Mouse (Mus musculus): ENCODE measurements at regions not wholly inside any gene's neighbourhood (a gene's known extent, or its start where the extent isn't known, plus 50 kb on each side); places are given as distances from the start of the nearest gene placed in this dataset.

GRCm38 (mm10) chr6:147788095-147788494, 259.0 kb upstream of the Far2 start:
- no peak for TF ChIP-seq GATA1 (IDR thresholded peaks at IDR 0.05; ENCODE audit: borderline replicate concordance, low read length)
- TF ChIP-seq FLI1 (IDR thresholded peaks at IDR 0.05; ENCODE audit: low read length): no peak

Data from megakaryocyte, embryonic 14.5 days (primary cell).